Mouse (Mus musculus) c-Kit-positive CD71-negative TER-119-negative erythroid progenitor cells, embryonic 14.5 days (primary cell): Measurements from ENCODE around the gene Mmp2.
A peak's percentile ranks its signal among the peaks of the same experiment; 100 is the strongest.
"Not testable (repeated sequence)": the region's sequence is repeated elsewhere in the genome, so short reads cannot be mapped to it uniquely, and the experiment has no call there.

Experiments
- DNase-seq: peaks from one replicate; pipeline ENCODE4 v3.0.0-alpha.2; 2013; ENCODE audit warnings: low read depth

Mmp2 gene

GRCm38 (mm10) chr8:92827243-92828034 lies at the start of gene Mmp2:
Mmp2 (plus strand) TSS chr8:92827291.
- DNase-seq = no peak

- DNase-seq = no peak
Observed at GRCm38 (mm10) chr8:92780976-92781375, 46.1 kb upstream of the Mmp2 start.

- no peak for DNase-seq
Observed at GRCm38 (mm10) chr8:92783906-92784610, 43.0 kb upstream of the Mmp2 start.

- DNase-seq = no peak
Observed at GRCm38 (mm10) chr8:92790835-92791234, 36.3 kb upstream of the Mmp2 start.

GRCm38 (mm10) chr8:92791999-92792398 lies 35.1 kb upstream of the Mmp2 start:
- DNase-seq = not testable (repeated sequence)

- no peak for DNase-seq
Observed at GRCm38 (mm10) chr8:92793852-92794580, 33.1 kb upstream of the Mmp2 start.

- no peak for DNase-seq
Observed at GRCm38 (mm10) chr8:92797527-92797931, 29.6 kb upstream of the Mmp2 start.

- DNase-seq = no peak
Observed at GRCm38 (mm10) chr8:92799406-92799805, 27.7 kb upstream of the Mmp2 start.

GRCm38 (mm10) chr8:92801231-92801630 lies 25.9 kb upstream of the Mmp2 start:
- no peak for DNase-seq

GRCm38 (mm10) chr8:92802591-92802990 lies 24.5 kb upstream of the Mmp2 start:
- DNase-seq = no peak

GRCm38 (mm10) chr8:92812773-92813172 lies 14.3 kb upstream of the Mmp2 start:
- DNase-seq = no peak

GRCm38 (mm10) chr8:92815661-92816060 lies 11.4 kb upstream of the Mmp2 start:
- no peak for DNase-seq

- DNase-seq = peak; percentile 74
Observed at GRCm38 (mm10) chr8:92817928-92818818, 8.9 kb upstream of the Mmp2 start.

GRCm38 (mm10) chr8:92821151-92821550 lies 5.9 kb upstream of the Mmp2 start:
- DNase-seq = no peak

- peak; percentile 12 for DNase-seq
Observed at GRCm38 (mm10) chr8:92822386-92822785, 4.7 kb upstream of the Mmp2 start.

GRCm38 (mm10) chr8:92825991-92826390 lies 1.1 kb upstream of the Mmp2 start:
- DNase-seq = no peak

- no peak for DNase-seq
Observed at GRCm38 (mm10) chr8:92828251-92828743, 1.2 kb downstream of the Mmp2 start.

GRCm38 (mm10) chr8:92834065-92834731 lies 7.1 kb downstream of the Mmp2 start:
- DNase-seq = no peak

GRCm38 (mm10) chr8:92834786-92835500 lies 7.9 kb downstream of the Mmp2 start:
- no peak for DNase-seq

- no peak for DNase-seq
Observed at GRCm38 (mm10) chr8:92835901-92836300, 8.8 kb downstream of the Mmp2 start.
